Mouse (Mus musculus) midbrain, embryonic 11.5 days (tissue): ENCODE measurements around the gene Sar1a. TPM values are rescaled to one million over a fixed set of nuclear protein-coding genes. Genes with fewer than 3 reads are reported as not detected.

ENCODE experiments used
- ATAC-seq: fragments of 200-750 bp; cut with Nextera tagmentation; 2 replicates; pipeline ENCODE4 v1.8.0; 2017; ENCODE audit warnings: moderate TSS enrichment, moderate library complexity; ENCODE audit not compliant: low FRiP score
- DNase-seq: peaks from one replicate; pipeline ENCODE4 v3.0.0; 2015; ENCODE audit warnings: low spot score; ENCODE audit errors: missing footprints
- H3K27ac ChIP-seq: fragments of 300-500 bp; sonication (generic); 2 replicates; pipeline ENCODE4 v1.5.1; 2014; ENCODE audit warnings: low read depth, low read length
- H3K27me3 ChIP-seq: fragments of 300-500 bp; sonication (generic); 2 replicates; pipeline ENCODE4 v1.6.1; 2014; ENCODE audit warnings: mild to moderate bottlenecking, low read length, moderate library complexity, mixed read lengths; ENCODE audit not compliant: control insufficient read depth, insufficient read depth
- H3K36me3 ChIP-seq: fragments of 300-500 bp; sonication (generic); 2 replicates; pipeline ENCODE4 v1.6.1; 2014; ENCODE audit warnings: mild to moderate bottlenecking, low read length, moderate library complexity, mixed read lengths; ENCODE audit not compliant: control insufficient read depth, insufficient read depth
- H3K4me1 ChIP-seq: fragments of 300-500 bp; sonication (generic); 2 replicates; pipeline ENCODE4 v1.6.1; 2014; ENCODE audit warnings: low read length; ENCODE audit not compliant: control insufficient read depth, insufficient read depth
- H3K4me2 ChIP-seq: fragments of 300-500 bp; sonication (generic); 2 replicates; pipeline ENCODE4 v1.6.1; 2014; ENCODE audit warnings: mild to moderate bottlenecking, moderate library complexity
- H3K4me3 ChIP-seq: fragments of 300-500 bp; sonication (generic); 2 replicates; pipeline ENCODE4 v1.5.1; 2014; ENCODE audit warnings: low read depth, low read length
- H3K9ac ChIP-seq: fragments of 300-500 bp; sonication (generic); 2 replicates; pipeline ENCODE4 v1.6.1; 2014; ENCODE audit warnings: low read length
- H3K9me3 ChIP-seq: fragments of 300-500 bp; sonication (generic); 2 replicates; pipeline ENCODE4 v1.6.1; 2016; ENCODE audit warnings: low read length; ENCODE audit not compliant: control insufficient read depth
- WGBS: fragments of 180-500 bp; shearing (Covaris S2); extraction: QIAGEN DNeasy Blood & Tissue Kit; methylation state at CpG from one replicate; pipeline ENCODE4 v1.1.7; 2014; 5-methylcytosine and 5-hydroxymethylcytosine counted together
- polyA plus RNA-seq: library from polyadenylated mRNA; unstranded; fragments of >200 nt; fragmentation: Nextera tagmentation; extraction: Ambion mirVana; gene quantifications from 2 replicates; pipeline ENCODE4 v1.2.1, GENCODE M21; 2014

Gene Sar1a
- polyA plus RNA-seq, 1 experiment from 2014 or later, result 245 TPM

GRCm38 (mm10) chr10:61654691-61655090, 25.4 kb upstream of the Sar1a start:
- 92% methylated on average over 7 of the region's 7 CpGs for WGBS

GRCm38 (mm10) chr10:61655188-61655587, 24.9 kb upstream of the Sar1a start:
- no peak overlapping the region for H3K4me3 ChIP-seq
- H3K4me1 ChIP-seq, result no peaks in the 10 kb centered on the region
- 95% methylated on average over 3 of the region's 3 CpGs for WGBS
- no peak for ATAC-seq
- H3K9ac ChIP-seq, result no peak overlapping the region
- DNase-seq, result no peak
- no peak overlapping the region for H3K27ac ChIP-seq
- no peaks in the 10 kb centered on the region for H3K27me3 ChIP-seq
- no peaks in the 10 kb centered on the region for H3K9me3 ChIP-seq
- H3K4me2 ChIP-seq, result no peak overlapping the region
- H3K36me3 ChIP-seq, result peaks cover 2% of the 10 kb centered on the region; the same call in 1 of the 2 replicates

More at GRCm38 (mm10) chr10:61654691-61655090, 25.4 kb upstream of the Sar1a start:
- H3K9me3 ChIP-seq, result no peaks in the 10 kb centered on the region
- H3K4me1 ChIP-seq, result no peaks in the 10 kb centered on the region
- no peak overlapping the region for H3K9ac ChIP-seq
- ATAC-seq, result no peak
- no peak overlapping the region for H3K27ac ChIP-seq
- H3K4me2 ChIP-seq, result no peak overlapping the region
- peaks cover 2% of the 10 kb centered on the region; the same call in 1 of the 2 replicates for H3K36me3 ChIP-seq
- no peak overlapping the region for H3K4me3 ChIP-seq
- DNase-seq, result no peak
- no peaks in the 10 kb centered on the region for H3K27me3 ChIP-seq

- 93% methylated on average over 18 of the region's 18 CpGs for WGBS
- no peak overlapping the region for H3K4me2 ChIP-seq
- H3K9ac ChIP-seq, result no peak overlapping the region
- no peaks in the 10 kb centered on the region for H3K4me1 ChIP-seq
- no peak overlapping the region for H3K4me3 ChIP-seq
- no peaks in the 10 kb centered on the region for H3K27me3 ChIP-seq
- no peaks in the 10 kb centered on the region for H3K9me3 ChIP-seq
- DNase-seq (no peak), ATAC-seq (no peak)
- no peak overlapping the region for H3K27ac ChIP-seq
- H3K36me3 ChIP-seq, result peaks cover 2% of the 10 kb centered on the region; the same call in 1 of the 2 replicates
These were observed 22.9 kb upstream of the Sar1a start for GRCm38 (mm10) chr10:61656928-61657882.

GRCm38 (mm10) chr10:61657985-61658384, 22.1 kb upstream of the Sar1a start:
- peaks cover 5% of the 10 kb centered on the region; the same call in 1 of the 2 replicates for H3K36me3 ChIP-seq
- WGBS, result 33% methylated on average over 4 of the region's 4 CpGs
- no peak for ATAC-seq

GRCm38 (mm10) chr10:61661887-61662286, 18.2 kb upstream of the Sar1a start:
- WGBS, result 87% methylated on average over 8 of the region's 8 CpGs
- no peaks in the 10 kb centered on the region for H3K9me3 ChIP-seq
- DNase-seq (no peak), ATAC-seq (no peak)
- no peak overlapping the region for H3K9ac ChIP-seq
- H3K4me1 ChIP-seq, result no peaks in the 10 kb centered on the region
- no peak overlapping the region for H3K27ac ChIP-seq
- H3K4me3 ChIP-seq, result no peak overlapping the region
- H3K27me3 ChIP-seq, result no peaks in the 10 kb centered on the region
- peaks cover 12% of the 10 kb centered on the region; the same call in 1 of the 2 replicates for H3K36me3 ChIP-seq
- H3K4me2 ChIP-seq, result no peak overlapping the region

More at GRCm38 (mm10) chr10:61657985-61658384, 22.1 kb upstream of the Sar1a start:
- no peak overlapping the region for H3K27ac ChIP-seq
- H3K27me3 ChIP-seq, result no peaks in the 10 kb centered on the region
- H3K4me1 ChIP-seq, result no peaks in the 10 kb centered on the region
- H3K9ac ChIP-seq, result no peak overlapping the region
- no peak overlapping the region for H3K4me3 ChIP-seq
- H3K9me3 ChIP-seq, result no peaks in the 10 kb centered on the region
- peak; percentile 96 for DNase-seq
- no peak overlapping the region for H3K4me2 ChIP-seq

- no peak overlapping the region for H3K27ac ChIP-seq
- ATAC-seq, result no peak
- H3K4me1 ChIP-seq, result no peaks in the 10 kb centered on the region
- DNase-seq, result no peak
- peaks cover 12% of the 10 kb centered on the region; the same call in 1 of the 2 replicates for H3K36me3 ChIP-seq
- no peaks in the 10 kb centered on the region for H3K9me3 ChIP-seq
- 81% methylated on average over 10 of the region's 10 CpGs for WGBS
- no peaks in the 10 kb centered on the region for H3K27me3 ChIP-seq
- no peak overlapping the region for H3K4me3 ChIP-seq
- no peak overlapping the region for H3K9ac ChIP-seq
- no peak overlapping the region for H3K4me2 ChIP-seq
These were observed 17.6 kb upstream of the Sar1a start for GRCm38 (mm10) chr10:61662391-61662988.

GRCm38 (mm10) chr10:61665111-61665510, 15.0 kb upstream of the Sar1a start:
- no peak overlapping the region for H3K27ac ChIP-seq
- no peaks in the 10 kb centered on the region for H3K4me1 ChIP-seq
- H3K4me3 ChIP-seq, result no peak overlapping the region
- no peaks in the 10 kb centered on the region for H3K9me3 ChIP-seq
- H3K4me2 ChIP-seq, result no peak overlapping the region
- H3K36me3 ChIP-seq, result peaks cover 14% of the 10 kb centered on the region; the same call in 1 of the 2 replicates
- no peaks in the 10 kb centered on the region for H3K27me3 ChIP-seq
- ATAC-seq, result no peak
- 95% methylated on average over 10 of the region's 10 CpGs for WGBS
- no peak for DNase-seq
- no peak overlapping the region for H3K9ac ChIP-seq

- no peaks in the 10 kb centered on the region for H3K4me1 ChIP-seq
- no peaks in the 10 kb centered on the region for H3K9me3 ChIP-seq
- H3K4me2 ChIP-seq, result no peak overlapping the region
- 93% methylated on average over 3 of the region's 3 CpGs for WGBS
- no peak overlapping the region for H3K4me3 ChIP-seq
- H3K27me3 ChIP-seq, result no peaks in the 10 kb centered on the region
- H3K9ac ChIP-seq, result no peak overlapping the region
- ATAC-seq (no peak), DNase-seq (no peak)
- peaks cover 19% of the 10 kb centered on the region for H3K36me3 ChIP-seq
- no peak overlapping the region for H3K27ac ChIP-seq
These were observed 14.4 kb upstream of the Sar1a start for GRCm38 (mm10) chr10:61665651-61666050.

GRCm38 (mm10) chr10:61669289-61669688, 10.8 kb upstream of the Sar1a start:
- Histone ChIP-seq H3K4me1 (no peaks in the 10 kb centered on the region), H3K4me2 (no peak overlapping the region), H3K27ac (no peak overlapping the region), H3K9ac (no peak overlapping the region), H3K27me3 (no peaks in the 10 kb centered on the region), H3K4me3 (no peak overlapping the region), H3K36me3 (peaks cover 24% of the 10 kb centered on the region), H3K9me3 (no peaks in the 10 kb centered on the region)
- WGBS, result 92% methylated on average over 7 of the region's 7 CpGs
- DNase-seq (no peak), ATAC-seq (no peak)
